Mouse (Mus musculus) thymus, adult 2 months (tissue): ENCODE results near the gene Galnt9.

Experiments used
- CTCF ChIP-seq: fragments of 200-500 bp; IDR thresholded peaks from 2 replicates; pipeline ENCODE4 v1.5.1; 2012; ENCODE audit warnings: mild to moderate bottlenecking, control low read depth, low read length, moderate library complexity, borderline replicate concordance; ENCODE audit not compliant: control insufficient read depth, poor library complexity, insufficient read depth; ENCODE audit errors: extremely low read depth
- POLR2A ChIP-seq: fragments of 200-500 bp; IDR thresholded peaks from 2 replicates; pipeline ENCODE4 v1.6.1; 2012; ENCODE audit warnings: mild to moderate bottlenecking, low read length, control low read depth, moderate library complexity; ENCODE audit not compliant: control insufficient read depth, poor library complexity, insufficient read depth; ENCODE audit errors: extremely low read depth

GRCm38 (mm10) chr5:110507943-110508342 lies 36.2 kb upstream of the Galnt9 start:
- TF ChIP-seq CTCF (no peak), POLR2A (no peak)
